Mouse (Mus musculus): ENCODE measurements at regions not wholly inside any gene's neighbourhood (a gene's known extent, or its start where the extent isn't known, plus 50 kb on each side); places are given as distances from the start of the nearest gene placed in this dataset.

DNA sequence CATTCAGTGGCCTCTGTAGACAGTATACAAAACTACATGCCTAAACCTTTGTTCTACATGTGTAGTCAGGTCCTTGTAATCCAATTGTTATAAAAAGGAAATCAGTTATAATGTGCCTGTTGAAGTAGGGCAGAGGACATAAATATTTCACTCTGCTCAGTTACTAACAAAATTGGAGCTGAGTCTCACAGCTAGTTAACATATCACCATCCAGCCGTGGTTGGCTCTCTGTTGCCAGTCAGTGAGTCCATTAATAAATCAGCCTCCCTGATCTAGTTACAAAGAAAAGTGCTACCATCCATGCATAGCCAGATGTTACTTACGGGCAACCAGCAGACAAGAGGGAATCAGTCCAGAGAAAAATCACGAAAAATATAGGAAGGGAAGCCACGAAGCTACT is 382.8 kb downstream of the Adamts20 start:
- Histone ChIP-seq H3K4me3 (ENCODE audit: low read length) (no peak overlapping the region), H3K4me1 (ENCODE audit: control insufficient read depth, insufficient read depth, low read length) (no peaks in the 10 kb centered on the region), H3K9ac (ENCODE audit: low read depth, low read length) (no peak overlapping the region), H3K9me3 (ENCODE audit: control insufficient read depth, low read length) (no peaks in the 10 kb centered on the region), H3K4me2 (ENCODE audit: low read depth, low read length) (no peak overlapping the region), H3K36me3 (ENCODE audit: control insufficient read depth, insufficient read depth, low read length) (no peaks in the 10 kb centered on the region), H3K27me3 (replicated peaks; ENCODE audit: control insufficient read depth, insufficient read depth, low read length) (no peaks in the 10 kb centered on the region), H3K27ac (ENCODE audit: low read length) (no peak overlapping the region)
- no peak for ATAC-seq
- WGBS = 80% methylated on average over 4 of the region's 4 CpGs

- no peaks in the 10 kb centered on the region for H3K4me1 ChIP-seq (ENCODE audit: control insufficient read depth, insufficient read depth, low read length)
- 64% methylated on average over 6 of the region's 6 CpGs for WGBS
- no peaks in the 10 kb centered on the region for H3K27me3 ChIP-seq (replicated peaks; ENCODE audit: control insufficient read depth, insufficient read depth, low read length)
- H3K9me3 ChIP-seq (ENCODE audit: control insufficient read depth, low read length) = no peaks in the 10 kb centered on the region
- H3K4me2 ChIP-seq (ENCODE audit: low read depth, low read length) = no peak overlapping the region
- no peak overlapping the region for H3K27ac ChIP-seq (ENCODE audit: low read length)
- H3K36me3 ChIP-seq (ENCODE audit: control insufficient read depth, insufficient read depth, low read length) = no peaks in the 10 kb centered on the region
- no peak overlapping the region for H3K4me3 ChIP-seq (ENCODE audit: low read length)
- no peak for ATAC-seq
- H3K9ac ChIP-seq (ENCODE audit: low read depth, low read length) = no peak overlapping the region
Measured at GRCm38 (mm10) chr15:94077056-94077455, 388.2 kb downstream of the Adamts20 start.

DNA sequence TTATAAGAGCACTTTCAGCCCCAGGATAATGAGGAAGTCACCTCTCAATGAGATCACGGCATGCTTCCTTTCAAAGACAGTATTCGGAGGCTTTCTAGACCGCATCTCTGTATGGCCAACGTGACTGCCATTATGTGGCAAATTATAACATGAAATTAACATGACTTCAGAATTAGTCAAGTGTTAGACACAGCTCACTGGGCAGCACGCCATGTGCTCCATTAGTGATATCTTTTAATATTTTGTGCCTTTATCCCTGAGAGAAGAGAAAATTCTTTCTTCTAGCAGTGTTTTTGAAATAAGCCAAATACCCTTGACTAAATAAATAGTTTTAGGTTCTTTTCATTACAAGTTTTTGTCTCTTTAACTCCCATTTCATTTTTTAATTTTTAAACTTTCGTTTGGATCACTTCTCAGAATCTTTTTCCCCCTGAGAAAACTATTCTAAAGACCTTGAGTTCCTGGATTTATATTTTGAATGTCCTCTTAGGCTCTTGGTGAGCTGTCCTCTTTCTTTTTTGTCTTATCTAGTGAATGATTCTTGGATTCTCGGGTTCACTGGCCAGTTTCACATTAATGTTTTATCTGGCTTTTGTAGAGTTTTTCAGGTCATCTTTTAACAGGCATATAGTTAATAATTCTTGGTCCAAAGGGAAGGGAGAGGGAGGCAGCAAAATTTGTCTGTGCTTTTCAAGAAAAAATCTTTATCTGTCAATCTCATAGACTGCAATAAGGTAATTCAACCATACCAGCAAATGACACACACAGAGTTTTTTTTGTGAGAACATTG is 390.9 kb downstream of the Adamts20 start:
- no peaks in the 10 kb centered on the region for H3K36me3 ChIP-seq (ENCODE audit: control insufficient read depth, insufficient read depth, low read length)
- H3K9me3 ChIP-seq (ENCODE audit: control insufficient read depth, low read length) = no peaks in the 10 kb centered on the region
- no peak overlapping the region for H3K4me2 ChIP-seq (ENCODE audit: low read depth, low read length)
- no peak overlapping the region for H3K27ac ChIP-seq (ENCODE audit: low read length)
- H3K4me1 ChIP-seq (ENCODE audit: control insufficient read depth, insufficient read depth, low read length) = no peaks in the 10 kb centered on the region
- no peak overlapping the region for H3K4me3 ChIP-seq (ENCODE audit: low read length)
- no peaks in the 10 kb centered on the region for H3K27me3 ChIP-seq (replicated peaks; ENCODE audit: control insufficient read depth, insufficient read depth, low read length)
- no peak for ATAC-seq
- WGBS = 60% methylated on average over 7 of the region's 7 CpGs
- H3K9ac ChIP-seq (ENCODE audit: low read depth, low read length) = no peak overlapping the region

DNA sequence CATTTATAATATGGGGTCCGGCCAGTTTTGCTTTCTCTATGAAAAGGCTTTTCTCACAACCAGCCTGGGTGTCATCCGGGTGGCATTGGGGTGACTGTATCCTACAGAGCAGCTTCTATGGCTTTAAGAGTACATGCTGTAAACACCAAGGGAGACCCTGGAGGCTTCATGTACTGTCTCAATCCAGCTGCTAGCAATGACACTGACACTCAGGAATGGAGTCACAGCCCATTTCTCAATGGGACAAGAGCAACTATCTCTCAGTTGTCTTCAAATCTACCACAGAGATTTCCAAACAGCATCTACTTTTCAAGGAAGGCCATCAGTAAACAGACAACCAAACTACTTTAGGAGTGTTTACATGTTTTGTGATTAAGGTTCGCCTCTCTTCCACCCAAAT is 397.5 kb downstream of the Adamts20 start:
- 83% methylated on average over 3 of the region's 3 CpGs for WGBS
- Histone ChIP-seq H3K27ac (ENCODE audit: low read length) (no peak overlapping the region), H3K27me3 (replicated peaks; ENCODE audit: control insufficient read depth, insufficient read depth, low read length) (no peaks in the 10 kb centered on the region)

GRCm38 (mm10) chr15:94049638-94050273 is 415.5 kb downstream of the Adamts20 start:
- no peaks in the 10 kb centered on the region for H3K36me3 ChIP-seq (ENCODE audit: control insufficient read depth, insufficient read depth, low read length)
- ATAC-seq = peak; percentile 71
- no peak overlapping the region for H3K27ac ChIP-seq (ENCODE audit: low read length)

More for the DNA sequence above, 397.5 kb downstream of the Adamts20 start:
- no peak overlapping the region for H3K4me3 ChIP-seq (ENCODE audit: low read length)
- H3K9ac ChIP-seq (ENCODE audit: low read depth, low read length) = no peak overlapping the region
- H3K4me2 ChIP-seq (ENCODE audit: low read depth, low read length) = no peak overlapping the region
- no peaks in the 10 kb centered on the region for H3K9me3 ChIP-seq (ENCODE audit: control insufficient read depth, low read length)
- H3K4me1 ChIP-seq (ENCODE audit: control insufficient read depth, insufficient read depth, low read length) = no peaks in the 10 kb centered on the region
- H3K36me3 ChIP-seq (ENCODE audit: control insufficient read depth, insufficient read depth, low read length) = no peaks in the 10 kb centered on the region
- ATAC-seq = no peak

GRCm38 (mm10) chr15:94046186-94046585 is 419.0 kb downstream of the Adamts20 start:
- H3K9me3 ChIP-seq (ENCODE audit: control insufficient read depth, low read length) = no peaks in the 10 kb centered on the region
- no peak overlapping the region for H3K4me2 ChIP-seq (ENCODE audit: low read depth, low read length)
- H3K36me3 ChIP-seq (ENCODE audit: control insufficient read depth, insufficient read depth, low read length) = no peaks in the 10 kb centered on the region
- 87% methylated on average over 6 of the region's 6 CpGs for WGBS
- ATAC-seq = no peak
- no peak overlapping the region for H3K9ac ChIP-seq (ENCODE audit: low read depth, low read length)
- H3K27me3 ChIP-seq (replicated peaks; ENCODE audit: control insufficient read depth, insufficient read depth, low read length) = no peaks in the 10 kb centered on the region
- H3K27ac ChIP-seq (ENCODE audit: low read length) = no peak overlapping the region
- no peak overlapping the region for H3K4me3 ChIP-seq (ENCODE audit: low read length)
- no peaks in the 10 kb centered on the region for H3K4me1 ChIP-seq (ENCODE audit: control insufficient read depth, insufficient read depth, low read length)

More at GRCm38 (mm10) chr15:94049638-94050273, 415.5 kb downstream of the Adamts20 start:
- WGBS = 35% methylated on average over 5 of the region's 5 CpGs
- Histone ChIP-seq H3K4me2 (ENCODE audit: low read depth, low read length) (no peak overlapping the region), H3K9ac (ENCODE audit: low read depth, low read length) (no peak overlapping the region), H3K9me3 (ENCODE audit: control insufficient read depth, low read length) (no peaks in the 10 kb centered on the region), H3K4me3 (ENCODE audit: low read length) (no peak overlapping the region), H3K4me1 (ENCODE audit: control insufficient read depth, insufficient read depth, low read length) (no peaks in the 10 kb centered on the region), H3K27me3 (replicated peaks; ENCODE audit: control insufficient read depth, insufficient read depth, low read length) (no peaks in the 10 kb centered on the region)

GRCm38 (mm10) chr15:94045131-94045756 is 420.0 kb downstream of the Adamts20 start:
- 52% methylated on average over 18 of the region's 18 CpGs for WGBS
- peak; percentile 50; the same call in 1 of the 2 replicates for ATAC-seq
- no peak overlapping the region; the same call in 1 of the 2 replicates for H3K9ac ChIP-seq (ENCODE audit: low read depth, low read length)
- 0 out of 2 replicates have a peak overlapping the region, but pooled peaks have one; percentile 6 for H3K4me2 ChIP-seq (ENCODE audit: low read depth, low read length)
- no peaks in the 10 kb centered on the region for H3K9me3 ChIP-seq (ENCODE audit: control insufficient read depth, low read length)
- no peaks in the 10 kb centered on the region for H3K4me1 ChIP-seq (ENCODE audit: control insufficient read depth, insufficient read depth, low read length)
- H3K36me3 ChIP-seq (ENCODE audit: control insufficient read depth, insufficient read depth, low read length) = no peaks in the 10 kb centered on the region
- no peak overlapping the region for H3K27ac ChIP-seq (ENCODE audit: low read length)
- no peaks in the 10 kb centered on the region for H3K27me3 ChIP-seq (replicated peaks; ENCODE audit: control insufficient read depth, insufficient read depth, low read length)
- H3K4me3 ChIP-seq (ENCODE audit: low read length) = no peak overlapping the region

GRCm38 (mm10) chr15:94032957-94033356 is 432.3 kb downstream of the Adamts20 start:
- Histone ChIP-seq H3K4me2 (ENCODE audit: low read depth, low read length) (no peak overlapping the region), H3K4me1 (ENCODE audit: control insufficient read depth, insufficient read depth, low read length) (no peaks in the 10 kb centered on the region), H3K9me3 (ENCODE audit: control insufficient read depth, low read length) (no peaks in the 10 kb centered on the region), H3K9ac (ENCODE audit: low read depth, low read length) (no peak overlapping the region), H3K27me3 (replicated peaks; ENCODE audit: control insufficient read depth, insufficient read depth, low read length) (no peaks in the 10 kb centered on the region), H3K36me3 (ENCODE audit: control insufficient read depth, insufficient read depth, low read length) (no peaks in the 10 kb centered on the region), H3K27ac (ENCODE audit: low read length) (no peak overlapping the region), H3K4me3 (ENCODE audit: low read length) (no peak overlapping the region)
- WGBS = 80% methylated on average over 2 of the region's 2 CpGs
- no peak for ATAC-seq

- Histone ChIP-seq H3K36me3 (ENCODE audit: control insufficient read depth, insufficient read depth, low read length) (no peaks in the 10 kb centered on the region), H3K9ac (ENCODE audit: low read depth, low read length) (no peak overlapping the region), H3K4me2 (ENCODE audit: low read depth, low read length) (no peak overlapping the region), H3K9me3 (ENCODE audit: control insufficient read depth, low read length) (no peaks in the 10 kb centered on the region), H3K4me3 (ENCODE audit: low read length) (no peak overlapping the region), H3K27ac (ENCODE audit: low read length) (peak overlapping the region; percentile 69), H3K27me3 (replicated peaks; ENCODE audit: control insufficient read depth, insufficient read depth, low read length) (no peaks in the 10 kb centered on the region), H3K4me1 (ENCODE audit: control insufficient read depth, insufficient read depth, low read length) (0 out of 2 replicates have a peak, but pooled peaks cover 3% of the 10 kb centered on the region)
- WGBS = 63% methylated on average over 16 of the region's 16 CpGs
- no peak for ATAC-seq
Measured at GRCm38 (mm10) chr15:94025996-94026696, 430.5 kb upstream of the Prickle1 start.
